ENCODE assay signal across 7 mouse cellular contexts in the genomic region with DNA sequence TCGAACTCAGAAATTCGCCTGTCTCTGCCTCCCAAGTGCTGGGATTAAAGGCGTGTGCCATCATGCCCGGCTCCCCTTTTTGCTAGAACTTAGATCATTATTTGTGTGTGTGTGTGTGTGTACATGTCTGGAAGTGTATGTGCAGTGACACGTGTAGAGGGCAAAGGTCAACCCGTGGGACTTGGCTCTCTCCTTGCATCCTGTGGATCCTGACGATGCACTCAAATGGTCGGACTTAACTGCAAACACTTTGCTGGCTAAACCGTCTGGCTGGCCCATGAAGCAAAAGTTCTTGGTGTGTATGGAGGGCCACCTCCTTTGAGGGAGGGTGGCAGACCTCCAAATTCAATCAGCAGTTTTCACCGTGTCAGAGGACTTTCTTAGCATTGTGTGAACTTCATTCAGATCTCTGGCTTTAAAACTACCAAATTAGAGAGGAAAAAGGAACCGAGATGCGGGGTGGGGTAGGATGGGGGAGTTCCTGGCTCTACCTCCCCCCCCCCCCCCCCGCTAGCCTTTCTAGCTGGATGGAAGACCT. TPM values are rescaled to one million over a fixed set of nuclear protein-coding genes. Genes with fewer than 3 reads are reported as not detected.
A peak's percentile ranks its signal among the peaks of the same experiment; 100 is the strongest.
DNase-seq lines count a peak whose midpoint lies in the region; ATAC-seq and TF ChIP-seq lines count a peak whose summit lies in the region.

No protein-coding gene starts in this region.

- no peak for TF ChIP-seq POLR2A in kidney, adult 2 months (IDR thresholded peaks at IDR 0.05; ENCODE audit: low read depth, low read length)

- H3K9me3 ChIP-seq in embryonic facial prominence, embryonic 10.5 days: no peaks in the 10 kb centered on the region
- no peaks in the 10 kb centered on the region for H3K9me3 ChIP-seq in forebrain, embryonic 15.5 days
- H3K9me3 ChIP-seq in midbrain, embryonic 13.5 days: no peaks in the 10 kb centered on the region

- TF ChIP-seq CTCF in kidney, adult 2 months (conservative IDR thresholded peaks at IDR 0.05; ENCODE audit: insufficient read depth, insufficient read length, low read depth, low read length): no peak

- peak overlapping the region; percentile 83 for H3K27ac ChIP-seq in embryonic facial prominence, embryonic 10.5 days (replicated peaks)
- H3K27ac ChIP-seq in forebrain, embryonic 15.5 days (replicated peaks): no peak overlapping the region
- H3K27ac ChIP-seq in kidney, adult 2 months (ENCODE audit: insufficient read depth, low read depth, low read length): no peak overlapping the region
- no peak overlapping the region for H3K27ac ChIP-seq in midbrain, embryonic 13.5 days

- H3K36me3 ChIP-seq in embryonic facial prominence, embryonic 10.5 days (replicated peaks): peaks cover 7% of the 10 kb centered on the region; the same call in 1 of the 2 replicates
- no peaks in the 10 kb centered on the region for H3K36me3 ChIP-seq in forebrain, embryonic 15.5 days
- no peaks in the 10 kb centered on the region for H3K36me3 ChIP-seq in kidney, adult 2 months (ENCODE audit: control insufficient read depth, insufficient read depth, low read length)
- H3K36me3 ChIP-seq in midbrain, embryonic 13.5 days: no peaks in the 10 kb centered on the region

- H3K27me3 ChIP-seq in embryonic facial prominence, embryonic 10.5 days (replicated peaks; ENCODE audit: low read depth, poor library complexity, severe bottlenecking): peaks cover 12% of the 10 kb centered on the region; the same call in 1 of the 2 replicates
- no peaks in the 10 kb centered on the region; the same call in 1 of the 2 replicates for H3K27me3 ChIP-seq in forebrain, embryonic 15.5 days
- no peaks in the 10 kb centered on the region for H3K27me3 ChIP-seq in kidney, adult 2 months (replicated peaks; ENCODE audit: control insufficient read depth, insufficient read depth, low read length)
- peaks cover 19% of the 10 kb centered on the region for H3K27me3 ChIP-seq in midbrain, embryonic 13.5 days

- peak overlapping the region; percentile 88 for H3K4me2 ChIP-seq in forebrain, embryonic 15.5 days (replicated peaks)
- peak overlapping the region; percentile 93 for H3K4me2 ChIP-seq in midbrain, embryonic 13.5 days (replicated peaks)

- H3K9ac ChIP-seq in forebrain, embryonic 15.5 days (replicated peaks): peak overlapping the region; percentile 56; the same call in 1 of the 2 replicates
- peak overlapping the region; percentile 66; the same call in 1 of the 2 replicates for H3K9ac ChIP-seq in midbrain, embryonic 13.5 days (replicated peaks)

- peaks cover 48% of the 10 kb centered on the region for H3K4me1 ChIP-seq in embryonic facial prominence, embryonic 10.5 days
- H3K4me1 ChIP-seq in forebrain, embryonic 15.5 days: peaks cover 28% of the 10 kb centered on the region
- H3K4me1 ChIP-seq in kidney, adult 2 months (ENCODE audit: control insufficient read depth, insufficient read depth, low read length): no peaks in the 10 kb centered on the region
- peaks cover 32% of the 10 kb centered on the region for H3K4me1 ChIP-seq in midbrain, embryonic 13.5 days (replicated peaks)

- H3K4me3 ChIP-seq in embryonic facial prominence, embryonic 10.5 days: peak overlapping the region; percentile 71
- peak overlapping the region; percentile 50 for H3K4me3 ChIP-seq in forebrain, embryonic 15.5 days
- H3K4me3 ChIP-seq in kidney, adult 2 months (ENCODE audit: insufficient read depth, low read depth, low read length): peak overlapping the region; percentile 59; the same call in 1 of the 2 replicates
- peak overlapping the region; percentile 49 for H3K4me3 ChIP-seq in midbrain, embryonic 13.5 days (replicated peaks)

- ATAC-seq in forebrain, embryonic 15.5 days (replicated peaks): 0 out of 2 replicates have a peak, but pooled peaks have one; percentile 21
- ATAC-seq in midbrain, embryonic 13.5 days: no peak

- DNase-seq in embryonic facial prominence, embryonic 10.5 days (ENCODE audit: low spot score): no peak
- peak; percentile 66 for DNase-seq in kidney, adult 2 months
- DNase-seq in thymus, postnatal 36 days: no peak
- DNase-seq in thymus, postnatal 0 days (ENCODE audit: low spot score): no peak
- no peak for DNase-seq in urinary bladder, postnatal 25 days (ENCODE audit: low spot score)

- 53% methylated on average over 13 of the region's 13 CpGs for WGBS in embryonic facial prominence, embryonic 10.5 days
- 40% methylated on average over 13 of the region's 13 CpGs for WGBS in forebrain, embryonic 15.5 days
- WGBS in kidney, adult 2 months: 43% methylated on average over 13 of the region's 13 CpGs
- WGBS in midbrain, embryonic 13.5 days: 50% methylated on average over 13 of the region's 13 CpGs

RNA-seq across cellular contexts. Expression of gene Ece1, which starts 50.8 kb away (rescaled TPM):
- polyA plus RNA-seq in embryonic facial prominence, embryonic 10.5 days (2016; fragmentation: Nextera tagmentation; extraction: Ambion mirVana): 46.6 and 54.5 TPM in 2 replicates
- polyA plus RNA-seq in forebrain, embryonic 15.5 days (2015; fragmentation: Nextera tagmentation; extraction: Ambion mirVana): 10.1 and 11.2 TPM in 2 replicates
- polyA plus RNA-seq in kidney, adult 2 months (2012; rRNA removed): 30.7 and 33.7 TPM in 2 replicates
- 12.7 and 19.4 TPM in 2 replicates for polyA plus RNA-seq in midbrain, embryonic 13.5 days (2015; fragmentation: Nextera tagmentation; extraction: Ambion mirVana)
- polyA plus RNA-seq in thymus, postnatal 0 days (2015; fragmentation: Nextera tagmentation; extraction: Ambion mirVana): 14.6 and 18.3 TPM in 2 replicates
